ENCODE assay signal across 17 mouse cellular contexts in the genomic region with DNA sequence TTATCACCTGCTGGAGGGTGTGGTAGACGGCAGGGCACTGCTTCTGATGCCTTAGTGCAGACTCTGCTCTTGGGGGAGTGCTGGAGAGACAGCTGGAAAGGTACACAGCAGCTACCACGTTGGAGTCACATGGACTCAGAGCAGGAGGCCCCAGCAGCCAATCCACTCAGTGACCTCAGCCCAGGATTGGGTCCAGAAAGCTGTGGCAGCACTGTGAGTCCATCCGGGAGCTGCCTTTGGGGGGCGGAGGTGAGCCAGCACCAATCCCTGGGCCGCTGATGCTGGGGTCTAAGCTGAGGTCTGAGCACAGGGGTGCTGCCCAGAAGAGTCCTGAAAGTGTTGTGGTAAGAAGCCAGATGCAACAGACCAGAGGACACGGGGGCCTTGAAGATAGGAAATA. TPM values are rescaled to one million over a fixed set of nuclear protein-coding genes. Genes with fewer than 3 reads are reported as not detected.
"Had no signal": no experiment of that assay in that cellular context is flagged by ENCODE, and none has a peak within 500 bp of the region (broad histone marks: within the 10 kb centered on the region; RNA-seq: fewer than 3 reads in every experiment).

No protein-coding gene starts in this region.

- H3K4me2 ChIP-seq: limb, embryonic 12.5 days; liver, embryonic 13.5 days; neural tube, embryonic 15.5 days had no signal

- H3K9me3 ChIP-seq: liver, embryonic 13.5 days; midbrain, embryonic 10.5 days; neural tube, embryonic 15.5 days had no signal

- H3K9ac ChIP-seq: limb, embryonic 12.5 days; liver, embryonic 13.5 days; liver, postnatal 0 days; neural tube, embryonic 15.5 days had no signal

- H3K27me3 ChIP-seq: limb, embryonic 12.5 days; liver, embryonic 13.5 days; neural tube, embryonic 15.5 days had no signal

- DNase-seq: kidney, adult 18-20 months; kidney, postnatal 10 days; kidney, postnatal 4 days; liver; liver, embryonic 13.5 days; liver, postnatal 0 days; midbrain, embryonic 14.5 days; right cerebral cortex, adult 18-20 months; right cerebral cortex, postnatal 25 days; thymus, adult 2 months; thymus, postnatal 25 days had no signal

- H3K4me1 ChIP-seq: liver, embryonic 13.5 days had no signal

- H3K27ac ChIP-seq: layer of hippocampus, adult 2 months; limb, embryonic 12.5 days; liver, embryonic 13.5 days; midbrain, embryonic 10.5 days; neural tube, embryonic 15.5 days had no signal

- H3K4me3 ChIP-seq: layer of hippocampus, adult 2 months; limb, embryonic 12.5 days; liver, embryonic 13.5 days; midbrain, embryonic 10.5 days; myocyte; neural tube, embryonic 15.5 days had no signal

- H3K36me3 ChIP-seq: liver, embryonic 13.5 days; midbrain, embryonic 10.5 days; neural tube, embryonic 15.5 days had no signal

- ATAC-seq: liver, postnatal 0 days had no signal

RNA-seq across cellular contexts. Expression of gene Tspan11, which starts 7.6 kb away (rescaled TPM):
- total RNA-seq: megakaryocyte, adult 5-6 weeks had no signal
